Mouse (Mus musculus): ENCODE measurements around the gene Apobec1. TPM values are rescaled to one million over a fixed set of nuclear protein-coding genes. Genes with fewer than 3 reads are reported as not detected.

Gene Apobec1
- total and polyA plus RNA-seq, 3 experiments: 39.6 to 42.6 (median 41.9) TPM

GRCm38 (mm10) chr6:122531466-122532174 is 70.6 kb downstream of the Apobec1 start:
- in situ Hi-C loops (cut with MboI; ENCODE audit: low pct_ligation_motif_present, low pct_unique_long_range_greater_than_20kb, low sequenced_read_pairs): no loop called here

GRCm38 (mm10) chr6:122528136-122528535 is 74.1 kb downstream of the Apobec1 start:
- Histone ChIP-seq H3K27ac (ENCODE audit: insufficient read depth, low read depth) (peak overlapping the region; percentile 91), H3K9ac (ENCODE audit: insufficient read depth, low read depth) (peak overlapping the region; percentile 90), H3K4me2 (ENCODE audit: insufficient read depth, low read depth, poor library complexity, severe bottlenecking) (peak overlapping the region; percentile 97), H3K4me3 (replicated peaks in 1 of 3; ENCODE audit: low read depth in 2 of 3, low read length in 2 of 3, poor library complexity in 1 of 3) (peak overlapping the region; percentile 12 to 46 (median 44)), H3K36me3 (replicated peaks in 1 of 2; ENCODE audit: control insufficient read depth in 1 of 2, insufficient read depth in 1 of 2, low read length in 1 of 2) (no peaks in the 10 kb centered on the region), H3K27me3 (replicated peaks) (peaks cover 4% of the 10 kb centered on the region), H3K4me1 (ENCODE audit: control insufficient read depth in 1 of 2, insufficient read depth in 2 of 2) (peaks cover 6 to 53% of the 10 kb centered on the region in 2 experiments), H3K9me3 (replicated peaks; ENCODE audit: low read length) (peaks cover 5% of the 10 kb centered on the region), H3K79me2 (replicated peaks; ENCODE audit: control insufficient read depth, extremely low read depth, insufficient read depth, poor library complexity, severe bottlenecking) (no peaks in the 10 kb centered on the region)
- in situ Hi-C loops (cut with MboI; ENCODE audit: low pct_ligation_motif_present, low pct_unique_long_range_greater_than_20kb, low sequenced_read_pairs) (no loop called here), dilution Hi-C loops (cut with MboI; ENCODE audit: extremely low pct_ligation_motif_present, extremely low pct_unique_long_range_greater_than_20kb, low sequenced_read_pairs) (no loop called here)
- DNase-seq (ENCODE audit: extremely low read depth): peak; percentile 62
- TF ChIP-seq ZC3H11A (IDR thresholded peaks at IDR 0.05; ENCODE audit: low read depth, low read length) (no peak), CHD2 (IDR thresholded peaks at IDR 0.05; ENCODE audit: low read length) (no peak), ELF1 (IDR thresholded peaks at IDR 0.05; ENCODE audit: low read depth, low read length) (peak; percentile 78), MAFK (IDR thresholded peaks at IDR 0.05; ENCODE audit: insufficient replicate concordance, low read length) (no peak), TCF12 (IDR thresholded peaks at IDR 0.05; ENCODE audit: low read depth, low read length) (no peak; the same call in 1 of the 2 replicates), HCFC1 (IDR thresholded peaks at IDR 0.05; ENCODE audit: low read depth, low read length) (peak; percentile 67), NRF1 (IDR thresholded peaks at IDR 0.05; ENCODE audit: low read depth, low read length) (no peak), USF1 (IDR thresholded peaks at IDR 0.05; ENCODE audit: low read depth, low read length) (no peak), BHLHE40 (IDR thresholded peaks at IDR 0.05; ENCODE audit: low read depth, low read length) (no peak), ZMIZ1 (IDR thresholded peaks at IDR 0.05; ENCODE audit: low read depth, low read length) (0 out of 2 replicates have a peak, but pooled peaks have one; percentile 19), SMC3 (IDR thresholded peaks at IDR 0.05; ENCODE audit: low read depth, low read length) (peak; percentile 72), NELFE (IDR thresholded peaks at IDR 0.05; ENCODE audit: low read depth, low read length) (peak; percentile 38), JUND (conservative IDR thresholded peaks at IDR 0.05; ENCODE audit: low read depth, low read length) (no peak), EP300 (IDR thresholded peaks at IDR 0.05; ENCODE audit: low read length) (no peak), SIN3A (IDR thresholded peaks at IDR 0.05; ENCODE audit: low read length) (peak; percentile 41), CHD1 (IDR thresholded peaks at IDR 0.05; ENCODE audit: low read depth, low read length) (0 out of 2 replicates have a peak, but pooled peaks have one; percentile 31), USF2 (conservative IDR thresholded peaks at IDR 0.05; ENCODE audit: low read depth, low read length) (no peak), ETS1 (conservative IDR thresholded peaks at IDR 0.05; ENCODE audit: low read depth, low read length) (no peak), UBTF (IDR thresholded peaks at IDR 0.05; ENCODE audit: low read depth, low read length) (no peak), RAD21 (IDR thresholded peaks at IDR 0.05; ENCODE audit: low read depth, low read length) (peak; percentile 44), GABPA (IDR thresholded peaks at IDR 0.05; ENCODE audit: insufficient replicate concordance, low read depth, low read length) (no peak), MEF2A (IDR thresholded peaks at IDR 0.05; ENCODE audit: borderline replicate concordance, low read depth, low read length) (no peak; the same call in 1 of the 2 replicates), POLR2A (IDR thresholded peaks at IDR 0.05; ENCODE audit: low read depth, low read length) (no peak; the same call in 1 of the 2 replicates), ZNF384 (IDR thresholded peaks at IDR 0.05; ENCODE audit: low read depth, low read length) (no peak), CTCF (conservative IDR thresholded peaks at IDR 0.05 in 1 of 2, IDR thresholded peaks at IDR 0.05 in 1 of 2; ENCODE audit: low read depth in 2 of 2, low read length in 2 of 2) (peak in 1 of 2 experiments; percentile 67; a peak in 2 of 4 replicates), IRF4 (IDR thresholded peaks at IDR 0.05; ENCODE audit: low read depth, low read length) (no peak), TBP (conservative IDR thresholded peaks at IDR 0.05; ENCODE audit: low read depth, low read length) (peak; percentile 10), POLR2AphosphoS2 (IDR thresholded peaks at IDR 0.05; ENCODE audit: low read depth, low read length) (no peak), JUN (IDR thresholded peaks at IDR 0.05; ENCODE audit: insufficient read depth, low read depth, low read length) (no peak), ZKSCAN1 (IDR thresholded peaks at IDR 0.05; ENCODE audit: borderline replicate concordance, low read depth, low read length) (no peak), MAX (IDR thresholded peaks at IDR 0.05; ENCODE audit: low read length) (peak; percentile 76; the same call in 1 of the 2 replicates)

More at GRCm38 (mm10) chr6:122531466-122532174, 70.6 kb downstream of the Apobec1 start:
- no peaks in the 10 kb centered on the region for H3K36me3 ChIP-seq (replicated peaks in 1 of 2; ENCODE audit: control insufficient read depth in 1 of 2, insufficient read depth in 1 of 2, low read length in 1 of 2)
- H3K9me3 ChIP-seq (replicated peaks; ENCODE audit: low read length): peaks cover 3% of the 10 kb centered on the region
- H3K4me2 ChIP-seq (ENCODE audit: insufficient read depth, low read depth, poor library complexity, severe bottlenecking): no peak overlapping the region
- TF ChIP-seq NELFE (IDR thresholded peaks at IDR 0.05; ENCODE audit: low read depth, low read length) (no peak), USF1 (IDR thresholded peaks at IDR 0.05; ENCODE audit: low read depth, low read length) (no peak), CHD1 (IDR thresholded peaks at IDR 0.05; ENCODE audit: low read depth, low read length) (no peak), EP300 (IDR thresholded peaks at IDR 0.05; ENCODE audit: low read length) (no peak), MAFK (IDR thresholded peaks at IDR 0.05; ENCODE audit: insufficient replicate concordance, low read length) (no peak)
- H3K4me3 ChIP-seq (replicated peaks in 1 of 3; ENCODE audit: low read depth in 2 of 3, low read length in 2 of 3, poor library complexity in 1 of 3): no peak overlapping the region
- no peak for DNase-seq (ENCODE audit: extremely low read depth)
- dilution Hi-C loops (cut with MboI; ENCODE audit: extremely low pct_ligation_motif_present, extremely low pct_unique_long_range_greater_than_20kb, low sequenced_read_pairs): no loop called here
- H3K27ac ChIP-seq (ENCODE audit: insufficient read depth, low read depth): no peak overlapping the region
- no peak overlapping the region for H3K9ac ChIP-seq (ENCODE audit: insufficient read depth, low read depth)
- no peaks in the 10 kb centered on the region for H3K79me2 ChIP-seq (replicated peaks; ENCODE audit: control insufficient read depth, extremely low read depth, insufficient read depth, poor library complexity, severe bottlenecking)
- H3K27me3 ChIP-seq (replicated peaks): peaks cover 2% of the 10 kb centered on the region
- peaks cover 8 to 53% of the 10 kb centered on the region in 2 experiments for H3K4me1 ChIP-seq (ENCODE audit: control insufficient read depth in 1 of 2, insufficient read depth in 2 of 2)

Data from CH12.LX (cell line).